12 mouse cellular contexts compared by ENCODE assay signal in genomic region chr19:47211609-47212312, GRCm38 (mm10). TPM values are rescaled to one million over a fixed set of nuclear protein-coding genes. Genes with fewer than 3 reads are reported as not detected.
DNase-seq lines count a peak whose midpoint lies in the region; ATAC-seq and TF ChIP-seq lines count a peak whose summit lies in the region.
"Had no signal": no experiment of that assay in that cellular context is flagged by ENCODE, and none has a peak within 500 bp of the region (broad histone marks: within the 10 kb centered on the region; RNA-seq: fewer than 3 reads in every experiment).

No protein-coding gene starts in this region.

- no peak overlapping the region; the same call in 1 of the 2 replicates for H3K4me3 ChIP-seq in layer of hippocampus, adult 2 months
- no peak overlapping the region for H3K4me3 ChIP-seq in hindbrain, embryonic 14.5 days (replicated peaks; ENCODE audit: low read length)
- no peak overlapping the region for H3K4me3 ChIP-seq in neural tube, embryonic 13.5 days
- no peak overlapping the region for H3K4me3 ChIP-seq in gastrocnemius, adult 2 months
- H3K4me3 ChIP-seq in thymus, adult 2 months (ENCODE audit: control insufficient read depth, insufficient read depth, low read length), result no peak overlapping the region
- H3K4me3 ChIP-seq: limb, embryonic 12.5 days had no signal

- peak; percentile 47 to 55 for DNase-seq in layer of hippocampus, adult 2 months (ENCODE audit: low spot score in 2 of 2)
- no peak for DNase-seq in layer of hippocampus, adult 11-12 months (ENCODE audit: low spot score)
- peak; percentile 80 for DNase-seq in cerebellum, adult 8-10 months
- DNase-seq in hindbrain, embryonic 14.5 days (ENCODE audit: low spot score), result peak; percentile 36
- no peak for DNase-seq in gastrocnemius, adult 2 months
- no peak for DNase-seq in thymus, adult 2 months
- DNase-seq: kidney, adult 8-10 months; lung, postnatal 10 days had no signal

- H3K9ac ChIP-seq in hindbrain, embryonic 14.5 days, result peak overlapping the region; percentile 4; the same call in 1 of the 2 replicates
- H3K9ac ChIP-seq in neural tube, embryonic 13.5 days, result peak overlapping the region; percentile 12; the same call in 1 of the 2 replicates
- H3K9ac ChIP-seq: limb, embryonic 12.5 days had no signal

- intact Hi-C loops in gastrocnemius, adult 2 months (cut with DNase I), result no loop called here

- no peaks in the 10 kb centered on the region for H3K27me3 ChIP-seq in hindbrain, embryonic 14.5 days (ENCODE audit: control insufficient read depth, insufficient read depth, low read length)
- H3K27me3 ChIP-seq in neural tube, embryonic 13.5 days, result no peaks in the 10 kb centered on the region
- no peaks in the 10 kb centered on the region for H3K27me3 ChIP-seq in thymus, adult 2 months (ENCODE audit: control insufficient read depth, insufficient read depth, low read length)
- H3K27me3 ChIP-seq: limb, embryonic 12.5 days had no signal

- ATAC-seq in hindbrain, embryonic 14.5 days (ENCODE audit: low FRiP score), result peak; percentile 80
- peak; percentile 76 for ATAC-seq in neural tube, embryonic 13.5 days (ENCODE audit: low read depth)
- no peak for ATAC-seq in erythroblast, adult 5-6 weeks (replicated peaks; ENCODE audit: low FRiP score, poor library complexity, severe bottlenecking)

- H3K4me1 ChIP-seq in hindbrain, embryonic 14.5 days (replicated peaks; ENCODE audit: control insufficient read depth, insufficient read depth, low read length), result peaks cover 12% of the 10 kb centered on the region; the same call in 1 of the 2 replicates
- peaks cover 17% of the 10 kb centered on the region for H3K4me1 ChIP-seq in neural tube, embryonic 13.5 days (replicated peaks)
- no peaks in the 10 kb centered on the region for H3K4me1 ChIP-seq in thymus, adult 2 months (replicated peaks; ENCODE audit: control insufficient read depth, insufficient read depth, low read length)
- H3K4me1 ChIP-seq: limb, embryonic 12.5 days had no signal

- peak overlapping the region; percentile 85 for H3K27ac ChIP-seq in layer of hippocampus, adult 2 months
- H3K27ac ChIP-seq in hindbrain, embryonic 14.5 days, result peak overlapping the region; percentile 34
- peak overlapping the region; percentile 79 for H3K27ac ChIP-seq in neural tube, embryonic 13.5 days (replicated peaks)
- no peak overlapping the region for H3K27ac ChIP-seq in gastrocnemius, adult 2 months
- no peak overlapping the region for H3K27ac ChIP-seq in thymus, adult 2 months (ENCODE audit: control insufficient read depth, insufficient read depth, low read length)
- H3K27ac ChIP-seq: limb, embryonic 12.5 days had no signal

- TF ChIP-seq POLR2A in thymus, adult 2 months (IDR thresholded peaks at IDR 0.05; ENCODE audit: control insufficient read depth, extremely low read depth, insufficient read depth, low read length, poor library complexity), result no peak

- no peaks in the 10 kb centered on the region for H3K9me3 ChIP-seq in hindbrain, embryonic 14.5 days (ENCODE audit: control insufficient read depth, low read length)
- no peaks in the 10 kb centered on the region for H3K9me3 ChIP-seq in neural tube, embryonic 13.5 days
- H3K9me3 ChIP-seq: limb, embryonic 12.5 days had no signal

- H3K36me3 ChIP-seq in hindbrain, embryonic 14.5 days (replicated peaks; ENCODE audit: control insufficient read depth, insufficient read depth), result no peaks in the 10 kb centered on the region
- no peaks in the 10 kb centered on the region for H3K36me3 ChIP-seq in neural tube, embryonic 13.5 days
- H3K36me3 ChIP-seq in thymus, adult 2 months (ENCODE audit: control insufficient read depth, insufficient read depth, low read length), result no peaks in the 10 kb centered on the region
- H3K36me3 ChIP-seq: limb, embryonic 12.5 days had no signal

- TF ChIP-seq CTCF in layer of hippocampus, adult 2 months (conservative IDR thresholded peaks at IDR 0.05), result no peak
- no peak for TF ChIP-seq CTCF in gastrocnemius, adult 2 months (IDR thresholded peaks at IDR 0.05)
- no peak for TF ChIP-seq CTCF in thymus, adult 2 months (IDR thresholded peaks at IDR 0.05; ENCODE audit: borderline replicate concordance, control insufficient read depth, extremely low read depth, insufficient read depth, low read length, poor library complexity)

- H3K4me2 ChIP-seq in hindbrain, embryonic 14.5 days (replicated peaks), result no peak overlapping the region
- 0 out of 2 replicates have a peak overlapping the region, but pooled peaks have one; percentile 5 for H3K4me2 ChIP-seq in neural tube, embryonic 13.5 days
- H3K4me2 ChIP-seq: limb, embryonic 12.5 days had no signal

- WGBS in hindbrain, embryonic 14.5 days, result 46% methylated on average over 10 of the region's 10 CpGs
- 57% methylated on average over 10 of the region's 10 CpGs for WGBS in neural tube, embryonic 13.5 days
- 88% methylated on average over 10 of the region's 10 CpGs for WGBS in thymus, adult 2 months

RNA-seq across cellular contexts. Expression of gene Neurl1a, which starts 33.1 kb away (rescaled TPM):
- 100 to 1,000 TPM; 180 to 194 TPM for total RNA-seq in layer of hippocampus, adult 2 months (2021)
- polyA plus RNA-seq in hindbrain, embryonic 14.5 days (2014; fragmentation: Nextera tagmentation; extraction: Ambion mirVana), result 15.1 and 16.2 TPM in 2 replicates
- 6.1 and 7.6 TPM in 2 replicates for polyA plus RNA-seq in neural tube, embryonic 13.5 days (2015; fragmentation: Nextera tagmentation; extraction: Ambion mirVana)
- not detected in 2 replicates for total RNA-seq in erythroblast, adult 5-6 weeks (2015; ENCODE audit: low replicate concordance)
- not detected in 2 replicates for total RNA-seq in erythroblast, adult 5-6 weeks (2017; ENCODE audit: low replicate concordance)
- 100 to 1,000 TPM; 124 to 133 TPM for total RNA-seq in gastrocnemius, adult 2 months (2021)
- 1.6 and 2.0 TPM in 2 replicates for polyA plus RNA-seq in thymus, adult 2 months (2012; rRNA removed)

RNA-seq across cellular contexts. Expression of gene Calhm3, which starts 54.2 kb away (rescaled TPM):
- total RNA-seq in layer of hippocampus, adult 2 months (2021), result not detected
- polyA plus RNA-seq in hindbrain, embryonic 14.5 days (2014; fragmentation: Nextera tagmentation; extraction: Ambion mirVana), result not detected in 2 replicates
- not detected in 2 replicates for polyA plus RNA-seq in neural tube, embryonic 13.5 days (2015; fragmentation: Nextera tagmentation; extraction: Ambion mirVana)
- total RNA-seq in erythroblast, adult 5-6 weeks (2015; ENCODE audit: low replicate concordance), result not detected in 2 replicates
- total RNA-seq in erythroblast, adult 5-6 weeks (2017; ENCODE audit: low replicate concordance), result not detected in 2 replicates
- total RNA-seq in gastrocnemius, adult 2 months (2021), result not detected
- polyA plus RNA-seq in thymus, adult 2 months (2012; rRNA removed), result 0.45 and 1.1 TPM in 2 replicates
- polyA plus RNA-seq: heart, embryonic 14.5 days; limb, embryonic 12.5 days had no signal

Comparison
In these comparisons a context has a peak if more than half of its experiments do, and no peak if none do; other contexts are left out.
1. DNase-seq: peak in layer of hippocampus, adult 2 months (2 of 2), cerebellum, adult 8-10 months (single experiment) and hindbrain, embryonic 14.5 days (single experiment); none in layer of hippocampus, adult 11-12 months (single experiment), gastrocnemius, adult 2 months (single experiment) and thymus, adult 2 months (single experiment).
2. H3K27ac ChIP-seq: peak in layer of hippocampus, adult 2 months (single experiment), hindbrain, embryonic 14.5 days (single experiment) and neural tube, embryonic 13.5 days (single experiment); none in gastrocnemius, adult 2 months (single experiment) and thymus, adult 2 months (single experiment).
3. RNA of gene Neurl1a, which starts 33.1 kb away (total RNA-seq): 180 to 194 TPM in layer of hippocampus, adult 2 months and 124 to 133 TPM in gastrocnemius, adult 2 months; not detected in erythroblast, adult 5-6 weeks; every median in the first group is over 100 times any median in the second.